Mouse (Mus musculus) kidney, embryonic 16.5 days (tissue): ENCODE measurements at regions not wholly inside any gene's neighbourhood (a gene's known extent, or its start where the extent isn't known, plus 50 kb on each side); places are given as distances from the start of the nearest gene placed in this dataset.
A peak's percentile ranks its signal among the peaks of the same experiment; 100 is the strongest.

Experiments used
- ATAC-seq: fragments of 200-750 bp; cut with Nextera tagmentation; 2 replicates; pipeline ENCODE4 v1.8.0; 2017; ENCODE audit warnings: moderate TSS enrichment; ENCODE audit not compliant: low FRiP score, low TSS enrichment
- H3K27ac ChIP-seq: fragments of 300-500 bp; sonication (generic); 2 replicates; pipeline ENCODE4 v1.5.1; 2014; ENCODE audit warnings: low read length
- H3K27me3 ChIP-seq: fragments of 300-500 bp; sonication (generic); 2 replicates; pipeline ENCODE4 v1.6.1; 2014; ENCODE audit warnings: low read length, control low read depth, mixed read lengths; ENCODE audit not compliant: insufficient read depth
- H3K36me3 ChIP-seq: fragments of 300-500 bp; sonication (generic); 2 replicates; pipeline ENCODE4 v1.6.1; 2014; ENCODE audit warnings: low read length, control low read depth, mixed read lengths; ENCODE audit not compliant: insufficient read depth
- H3K4me1 ChIP-seq: fragments of 300-500 bp; sonication (generic); 2 replicates; pipeline ENCODE4 v1.6.1; 2014; ENCODE audit warnings: low read length, control low read depth, mixed read lengths; ENCODE audit not compliant: insufficient read depth
- H3K4me2 ChIP-seq: fragments of 300-500 bp; sonication (generic); replicated peaks from 2 replicates; pipeline ENCODE4 v1.6.1; 2014; ENCODE audit warnings: low read depth, low read length
- H3K4me3 ChIP-seq: fragments of 300-500 bp; sonication (generic); 2 replicates; pipeline ENCODE4 v1.5.1; 2014; ENCODE audit warnings: mild to moderate bottlenecking, low read length
- H3K9ac ChIP-seq: fragments of 300-500 bp; sonication (generic); replicated peaks from 2 replicates; pipeline ENCODE4 v1.6.1; 2014; ENCODE audit warnings: low read length
- H3K9me3 ChIP-seq: fragments of 300-500 bp; sonication (generic); 2 replicates; pipeline ENCODE4 v1.6.1; 2016; ENCODE audit warnings: low read length, control low read depth
- WGBS: fragments of 180-500 bp; shearing (Covaris S2); extraction: QIAGEN DNeasy Blood & Tissue Kit; methylation state at CpG from one replicate; pipeline ENCODE4 v1.1.7; 2014; 5-methylcytosine and 5-hydroxymethylcytosine counted together

GRCm38 (mm10) chr12:32486729-32487128 lies 108.2 kb downstream of the Ccdc71l start:
- Histone ChIP-seq H3K4me3 (no peak overlapping the region), H3K27me3 (no peaks in the 10 kb centered on the region), H3K9ac (no peak overlapping the region), H3K4me2 (no peak overlapping the region), H3K9me3 (no peaks in the 10 kb centered on the region), H3K36me3 (no peaks in the 10 kb centered on the region), H3K27ac (peak overlapping the region; percentile 43; the same call in 1 of the 2 replicates), H3K4me1 (peaks cover 21% of the 10 kb centered on the region; the same call in 1 of the 2 replicates)
- WGBS: 7% methylated on average over 2 of the region's 2 CpGs
- ATAC-seq: peak; percentile 46; the same call in 1 of the 2 replicates

GRCm38 (mm10) chr12:32487883-32488577 lies 109.5 kb downstream of the Ccdc71l start:
- Histone ChIP-seq H3K4me1 (peaks cover 21% of the 10 kb centered on the region; the same call in 1 of the 2 replicates), H3K36me3 (no peaks in the 10 kb centered on the region), H3K9me3 (no peaks in the 10 kb centered on the region), H3K27ac (no peak overlapping the region), H3K9ac (no peak overlapping the region), H3K27me3 (no peaks in the 10 kb centered on the region), H3K4me2 (no peak overlapping the region), H3K4me3 (no peak overlapping the region)
- 45% methylated on average over 3 of the region's 3 CpGs for WGBS
- peak; percentile 44 for ATAC-seq

- Histone ChIP-seq H3K36me3 (no peaks in the 10 kb centered on the region), H3K9ac (no peak overlapping the region), H3K9me3 (no peaks in the 10 kb centered on the region), H3K27ac (no peak overlapping the region), H3K27me3 (no peaks in the 10 kb centered on the region), H3K4me3 (no peak overlapping the region), H3K4me1 (peaks cover 21% of the 10 kb centered on the region; the same call in 1 of the 2 replicates), H3K4me2 (no peak overlapping the region)
- ATAC-seq: peak; percentile 39; the same call in 1 of the 2 replicates
- 5% methylated on average over 1 of the region's 1 CpGs for WGBS
Observed at GRCm38 (mm10) chr12:32488578-32488892, 110.0 kb downstream of the Ccdc71l start.

- no peaks in the 10 kb centered on the region for H3K27me3 ChIP-seq
- no peak for ATAC-seq
Observed at GRCm38 (mm10) chr12:32489415-32490139, 111.1 kb downstream of the Ccdc71l start.

GRCm38 (mm10) chr12:32504196-32504595 lies 125.7 kb downstream of the Ccdc71l start:
- 67% methylated on average over 3 of the region's 3 CpGs for WGBS

More at GRCm38 (mm10) chr12:32489415-32490139, 111.1 kb downstream of the Ccdc71l start:
- no peaks in the 10 kb centered on the region for H3K9me3 ChIP-seq
- no peak overlapping the region for H3K4me2 ChIP-seq
- H3K4me3 ChIP-seq: no peak overlapping the region
- H3K27ac ChIP-seq: no peak overlapping the region
- H3K36me3 ChIP-seq: no peaks in the 10 kb centered on the region
- H3K9ac ChIP-seq: no peak overlapping the region
- peaks cover 21% of the 10 kb centered on the region; the same call in 1 of the 2 replicates for H3K4me1 ChIP-seq

GRCm38 (mm10) chr12:32508671-32509070 lies 130.2 kb downstream of the Ccdc71l start:
- no peak overlapping the region for H3K9ac ChIP-seq
- no peaks in the 10 kb centered on the region for H3K4me1 ChIP-seq
- no peak overlapping the region for H3K4me3 ChIP-seq
- 68% methylated on average over 1 of the region's 1 CpGs for WGBS
- no peaks in the 10 kb centered on the region for H3K9me3 ChIP-seq
- H3K27ac ChIP-seq: no peak overlapping the region
- H3K27me3 ChIP-seq: no peaks in the 10 kb centered on the region
- no peak overlapping the region for H3K4me2 ChIP-seq
- H3K36me3 ChIP-seq: no peaks in the 10 kb centered on the region
- no peak for ATAC-seq

More at GRCm38 (mm10) chr12:32504196-32504595, 125.7 kb downstream of the Ccdc71l start:
- Histone ChIP-seq H3K27me3 (no peaks in the 10 kb centered on the region), H3K4me1 (no peaks in the 10 kb centered on the region), H3K27ac (no peak overlapping the region), H3K4me2 (no peak overlapping the region), H3K36me3 (no peaks in the 10 kb centered on the region), H3K9me3 (no peaks in the 10 kb centered on the region), H3K9ac (no peak overlapping the region), H3K4me3 (no peak overlapping the region)
- no peak for ATAC-seq

- H3K4me1 ChIP-seq: no peaks in the 10 kb centered on the region
- no peaks in the 10 kb centered on the region for H3K27me3 ChIP-seq
- H3K4me3 ChIP-seq: no peak overlapping the region
- no peak for ATAC-seq
- H3K27ac ChIP-seq: no peak overlapping the region
- H3K9me3 ChIP-seq: no peaks in the 10 kb centered on the region
- no peak overlapping the region for H3K4me2 ChIP-seq
- H3K36me3 ChIP-seq: no peaks in the 10 kb centered on the region
- 68% methylated on average over 1 of the region's 1 CpGs for WGBS
- no peak overlapping the region for H3K9ac ChIP-seq
Observed at GRCm38 (mm10) chr12:32525586-32525985, 147.1 kb downstream of the Ccdc71l start.

GRCm38 (mm10) chr12:32531216-32531615 lies 152.7 kb downstream of the Ccdc71l start:
- H3K4me1 ChIP-seq: no peaks in the 10 kb centered on the region
- no peak overlapping the region for H3K4me2 ChIP-seq
- WGBS: 85% methylated on average over 3 of the region's 3 CpGs

GRCm38 (mm10) chr12:32533641-32534040 lies 155.1 kb downstream of the Ccdc71l start:
- Histone ChIP-seq H3K27me3 (no peaks in the 10 kb centered on the region), H3K36me3 (no peaks in the 10 kb centered on the region), H3K4me2 (no peak overlapping the region), H3K27ac (no peak overlapping the region), H3K4me1 (no peaks in the 10 kb centered on the region), H3K9ac (no peak overlapping the region), H3K4me3 (no peak overlapping the region), H3K9me3 (no peaks in the 10 kb centered on the region)
- 0 out of 2 replicates have a peak, but pooled peaks have one; percentile 51 for ATAC-seq

More at GRCm38 (mm10) chr12:32531216-32531615, 152.7 kb downstream of the Ccdc71l start:
- Histone ChIP-seq H3K9me3 (no peaks in the 10 kb centered on the region), H3K9ac (no peak overlapping the region), H3K4me3 (no peak overlapping the region), H3K27me3 (no peaks in the 10 kb centered on the region), H3K27ac (no peak overlapping the region), H3K36me3 (no peaks in the 10 kb centered on the region)
- no peak for ATAC-seq

- Histone ChIP-seq H3K27ac (no peak overlapping the region), H3K27me3 (no peaks in the 10 kb centered on the region), H3K4me2 (no peak overlapping the region), H3K9ac (no peak overlapping the region), H3K4me3 (no peak overlapping the region), H3K9me3 (no peaks in the 10 kb centered on the region; the same call in 1 of the 2 replicates), H3K36me3 (no peaks in the 10 kb centered on the region), H3K4me1 (no peaks in the 10 kb centered on the region)
- 79% methylated on average over 1 of the region's 1 CpGs for WGBS
- no peak for ATAC-seq
Observed at GRCm38 (mm10) chr12:32545466-32545865, 167.0 kb downstream of the Ccdc71l start.
